ENCODE assay signal across 9 mouse cellular contexts in the genomic region with DNA sequence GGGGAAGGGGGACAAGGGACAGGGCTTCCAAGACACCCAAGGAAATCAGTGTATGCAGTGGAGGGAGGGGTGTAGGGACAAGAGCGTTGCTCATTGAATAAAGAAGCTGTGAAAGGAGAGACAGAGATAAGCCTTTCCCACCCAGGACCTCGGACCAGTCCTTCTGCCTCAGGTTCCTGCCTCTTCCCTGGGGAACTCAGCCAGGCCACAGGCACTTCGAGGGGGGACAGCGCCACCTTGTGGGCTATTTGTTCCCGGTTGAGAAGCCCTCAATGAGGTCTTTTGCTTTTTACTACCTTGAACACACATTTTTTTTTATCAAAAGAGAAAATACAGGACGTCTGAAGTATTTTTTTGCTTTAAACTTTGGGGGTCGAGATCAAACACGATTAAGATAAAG.
A peak's percentile ranks its signal among the peaks of the same experiment; 100 is the strongest.
DNase-seq lines count a peak whose midpoint lies in the region; ATAC-seq and TF ChIP-seq lines count a peak whose summit lies in the region.
"Had no signal": no experiment of that assay in that cellular context is flagged by ENCODE, and none has a peak within 500 bp of the region (broad histone marks: within the 10 kb centered on the region; RNA-seq: fewer than 3 reads in every experiment).

No protein-coding gene starts in this region.

- no peak overlapping the region for H3K9ac ChIP-seq in hindbrain, embryonic 14.5 days
- no peak overlapping the region for H3K9ac ChIP-seq in hindbrain, embryonic 12.5 days
- H3K9ac ChIP-seq: neural tube, embryonic 13.5 days had no signal

- no peak overlapping the region for H3K4me3 ChIP-seq in hindbrain, embryonic 14.5 days (replicated peaks; ENCODE audit: low read length)
- H3K4me3 ChIP-seq in hindbrain, embryonic 12.5 days = no peak overlapping the region
- no peak overlapping the region for H3K4me3 ChIP-seq in olfactory bulb, adult 2 months (ENCODE audit: insufficient read depth, low read depth, low read length)
- H3K4me3 ChIP-seq in thymus, adult 2 months (ENCODE audit: control insufficient read depth, insufficient read depth, low read length) = no peak overlapping the region
- H3K4me3 ChIP-seq: neural tube, embryonic 13.5 days had no signal

- DNase-seq in hindbrain, embryonic 14.5 days (ENCODE audit: low spot score) = peak; percentile 72
- peak; percentile 7 for DNase-seq in c-Kit-positive CD71-positive TER-119-negative erythroid progenitor cells, embryonic 14.5 days (ENCODE audit: low read depth)
- DNase-seq in kidney, adult 18-20 months = peak; percentile 86
- DNase-seq in left cerebral cortex, postnatal 25 days (ENCODE audit: low spot score in 2 of 2) = peak; percentile 84 to 85
- DNase-seq in thymus, adult 2 months = peak; percentile 63

- TF ChIP-seq POLR2A in olfactory bulb, adult 2 months (IDR thresholded peaks at IDR 0.05; ENCODE audit: insufficient read depth, low read depth, low read length) = no peak
- TF ChIP-seq POLR2A in thymus, adult 2 months (IDR thresholded peaks at IDR 0.05; ENCODE audit: control insufficient read depth, extremely low read depth, insufficient read depth, low read length, poor library complexity) = no peak

- WGBS in hindbrain, embryonic 14.5 days = 3% methylated on average over 8 of the region's 8 CpGs
- 2% methylated on average over 8 of the region's 8 CpGs for WGBS in hindbrain, embryonic 12.5 days
- WGBS in olfactory bulb, adult 2 months = 17% methylated on average over 8 of the region's 8 CpGs
- 7% methylated on average over 8 of the region's 8 CpGs for whole genome bisulfite sequencing in thymus, adult 2 months

- H3K27me3 ChIP-seq in hindbrain, embryonic 14.5 days (ENCODE audit: control insufficient read depth, insufficient read depth, low read length) = no peaks in the 10 kb centered on the region
- H3K27me3 ChIP-seq in hindbrain, embryonic 12.5 days = 0 out of 2 replicates have a peak, but pooled peaks cover 4% of the 10 kb centered on the region
- no peaks in the 10 kb centered on the region for H3K27me3 ChIP-seq in thymus, adult 2 months (ENCODE audit: control insufficient read depth, insufficient read depth, low read length)
- H3K27me3 ChIP-seq: neural tube, embryonic 13.5 days had no signal

- no peaks in the 10 kb centered on the region for H3K9me3 ChIP-seq in hindbrain, embryonic 14.5 days (ENCODE audit: control insufficient read depth, low read length)
- H3K9me3 ChIP-seq in hindbrain, embryonic 12.5 days (replicated peaks) = no peaks in the 10 kb centered on the region
- H3K9me3 ChIP-seq: neural tube, embryonic 13.5 days had no signal

- ATAC-seq in hindbrain, embryonic 14.5 days (ENCODE audit: low FRiP score) = no peak
- ATAC-seq in hindbrain, embryonic 12.5 days (ENCODE audit: low FRiP score) = no peak
- ATAC-seq in frontal cortex, adult (ENCODE audit: low TSS enrichment) = peak; percentile 73

- no peak overlapping the region for H3K27ac ChIP-seq in hindbrain, embryonic 14.5 days
- H3K27ac ChIP-seq in hindbrain, embryonic 12.5 days = no peak overlapping the region
- no peak overlapping the region for H3K27ac ChIP-seq in olfactory bulb, adult 2 months (ENCODE audit: insufficient read depth, low read depth, low read length)
- H3K27ac ChIP-seq in thymus, adult 2 months (ENCODE audit: control insufficient read depth, insufficient read depth, low read length) = no peak overlapping the region
- H3K27ac ChIP-seq: neural tube, embryonic 13.5 days had no signal

- intact Hi-C loops in left cerebral cortex, postnatal 25 days (cut with DNase I) = loop anchor here (2.0 to 5.0 kb wide), 3 partner anchors 135 to 227 kb away; a partner anchor contains a TSS

- H3K4me1 ChIP-seq in hindbrain, embryonic 14.5 days (replicated peaks; ENCODE audit: control insufficient read depth, insufficient read depth, low read length) = peaks cover 19% of the 10 kb centered on the region
- H3K4me1 ChIP-seq in hindbrain, embryonic 12.5 days = peaks cover 13% of the 10 kb centered on the region
- peaks cover 13% of the 10 kb centered on the region for H3K4me1 ChIP-seq in olfactory bulb, adult 2 months (ENCODE audit: control insufficient read depth, insufficient read depth, low read length)
- no peaks in the 10 kb centered on the region for H3K4me1 ChIP-seq in thymus, adult 2 months (replicated peaks; ENCODE audit: control insufficient read depth, insufficient read depth, low read length)

- no peaks in the 10 kb centered on the region for H3K36me3 ChIP-seq in hindbrain, embryonic 14.5 days (replicated peaks; ENCODE audit: control insufficient read depth, insufficient read depth)
- no peaks in the 10 kb centered on the region for H3K36me3 ChIP-seq in hindbrain, embryonic 12.5 days
- no peaks in the 10 kb centered on the region for H3K36me3 ChIP-seq in thymus, adult 2 months (ENCODE audit: control insufficient read depth, insufficient read depth, low read length)
- H3K36me3 ChIP-seq: neural tube, embryonic 13.5 days had no signal

- TF ChIP-seq CTCF in olfactory bulb, adult 2 months (IDR thresholded peaks at IDR 0.05; ENCODE audit: insufficient read depth, low read depth, low read length) = peak; percentile 65
- TF ChIP-seq CTCF in thymus, adult 2 months (IDR thresholded peaks at IDR 0.05; ENCODE audit: borderline replicate concordance, control insufficient read depth, extremely low read depth, insufficient read depth, low read length, poor library complexity) = peak; percentile 79; the same call in 1 of the 2 replicates

- no peak overlapping the region for H3K4me2 ChIP-seq in hindbrain, embryonic 14.5 days (replicated peaks)
- H3K4me2 ChIP-seq in hindbrain, embryonic 12.5 days (replicated peaks) = no peak overlapping the region
- H3K4me2 ChIP-seq: neural tube, embryonic 13.5 days had no signal

Comparison
In these comparisons a context has a peak if more than half of its experiments do, and no peak if none do; other contexts are left out.
1. DNase-seq: peak in every context shown above with its lines; median percentile 86 in kidney, adult 18-20 months; 84 in left cerebral cortex, postnatal 25 days; 72 in hindbrain, embryonic 14.5 days; 63 in thymus, adult 2 months; 7 in c-Kit-positive CD71-positive TER-119-negative erythroid progenitor cells, embryonic 14.5 days.